Mouse (Mus musculus) embryonic facial prominence, embryonic 12.5 days (tissue): ENCODE data around the gene Tbxas1. TPM values are rescaled to one million over a fixed set of nuclear protein-coding genes. Genes with fewer than 3 reads are reported as not detected.
A peak's percentile ranks its signal among the peaks of the same experiment; 100 is the strongest.

Experiments used
- ATAC-seq: fragments of 200-750 bp; cut with Nextera tagmentation; 2 replicates; pipeline ENCODE4 v1.8.0; 2017; ENCODE audit not compliant: insufficient number of reproducible peaks, insufficient read depth, low FRiP score, low TSS enrichment
- H3K27ac ChIP-seq: fragments of 300-500 bp; sonication (generic); 2 replicates; pipeline ENCODE4 v1.5.1; 2016; ENCODE audit warnings: mild to moderate bottlenecking
- H3K27me3 ChIP-seq: fragments of 300-500 bp; sonication (generic); 2 replicates; pipeline ENCODE4 v1.6.1; 2016; ENCODE audit warnings: mild to moderate bottlenecking, moderate library complexity
- H3K36me3 ChIP-seq: fragments of 300-500 bp; sonication (generic); 2 replicates; pipeline ENCODE4 v1.6.1; 2016; ENCODE audit warnings: mild to moderate bottlenecking
- H3K4me1 ChIP-seq: fragments of 300-500 bp; sonication (generic); 2 replicates; pipeline ENCODE4 v1.6.1; 2016
- H3K4me2 ChIP-seq: fragments of 300-500 bp; sonication (generic); replicated peaks from 2 replicates; pipeline ENCODE4 v1.6.1; 2016; ENCODE audit warnings: mild to moderate bottlenecking, moderate library complexity
- H3K4me3 ChIP-seq: fragments of 300-500 bp; sonication (generic); 2 replicates; pipeline ENCODE4 v1.5.1; 2016; ENCODE audit warnings: mild to moderate bottlenecking
- H3K9ac ChIP-seq: fragments of 300-500 bp; sonication (generic); 2 replicates; pipeline ENCODE4 v1.6.1; 2016; ENCODE audit warnings: mild to moderate bottlenecking, moderate library complexity
- H3K9me3 ChIP-seq: fragments of 300-500 bp; sonication (generic); 2 replicates; pipeline ENCODE4 v1.6.1; 2016; ENCODE audit warnings: mild to moderate bottlenecking, moderate library complexity
- WGBS: fragments of 180-500 bp; shearing (Covaris S2); methylation state at CpG from one replicate; pipeline ENCODE4 v1.1.7; 2016; 5-methylcytosine and 5-hydroxymethylcytosine counted together
- polyA plus RNA-seq: library from polyadenylated mRNA; unstranded; fragments of >200 nt; fragmentation: Nextera tagmentation; extraction: Ambion mirVana; gene quantifications from 2 replicates; pipeline ENCODE4 v1.2.1, GENCODE M21; 2016

The Tbxas1 gene
- polyA plus RNA-seq, 1 experiment from 2014 or later: 1.4 TPM

DNA sequence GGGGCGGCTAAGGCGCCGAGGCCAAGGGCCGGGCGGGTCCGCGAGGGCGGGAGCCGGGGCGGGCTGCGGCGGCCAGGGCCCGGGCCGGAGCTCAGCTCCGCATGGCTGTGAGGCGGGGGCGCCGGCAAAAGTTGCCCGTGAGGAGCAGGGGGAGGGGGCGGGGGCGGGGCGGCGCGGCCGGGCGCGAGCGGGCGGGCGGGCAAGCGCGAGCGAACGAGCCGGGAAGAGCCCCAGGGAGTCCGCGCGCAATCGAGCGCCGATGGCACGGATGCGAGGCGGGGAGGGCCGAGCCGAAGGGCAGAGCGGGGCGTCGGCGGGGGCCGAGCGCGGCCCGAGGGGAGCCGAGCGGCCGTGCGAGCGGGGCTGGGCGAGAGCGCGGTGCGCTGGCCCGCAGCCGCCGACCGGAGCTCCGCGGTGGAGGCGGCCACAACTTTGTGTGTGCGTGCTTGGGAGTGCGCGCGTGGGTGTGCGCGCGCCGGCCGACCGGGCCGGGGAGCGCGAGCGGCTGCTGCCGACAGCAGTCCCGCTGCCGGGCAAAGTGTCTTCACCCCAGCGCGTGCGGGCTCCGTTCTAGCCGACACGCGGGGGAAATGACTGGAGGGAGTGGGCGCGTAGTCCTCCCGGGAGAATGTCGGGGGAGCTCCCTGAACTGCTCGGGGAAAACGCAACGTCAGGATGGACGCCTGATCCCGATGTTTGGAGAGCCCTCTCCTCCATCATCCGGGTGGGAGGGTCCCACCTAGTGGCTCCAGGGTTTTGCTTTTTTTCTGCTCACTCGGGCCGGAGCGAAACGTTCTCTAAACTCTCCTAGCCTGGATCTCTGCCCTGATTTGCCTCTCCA, 1.1 kb downstream of the Tbxas1 start, which contains the start of gene Hipk2:
Gene Hipk2 (minus strand): TSS at position 95 of the 841 bp plus-strand sequence.
- peak within 1 kb of the TSS; percentile 99 for H3K4me3 ChIP-seq
- peak within 1 kb of the TSS; percentile 59 for H3K4me2 ChIP-seq
- peak within 1 kb of the TSS; percentile 94 for H3K27ac ChIP-seq
- no peaks in the 10 kb centered on the region for H3K36me3 ChIP-seq
- 0% methylated on average over 100 of the region's 108 CpGs for WGBS
- peak within 1 kb of the TSS; percentile 98 for H3K9ac ChIP-seq
- H3K9me3 ChIP-seq: no peaks in the 10 kb centered on the region
- no peaks in the 10 kb centered on the region for H3K27me3 ChIP-seq
- peak; percentile 90 for ATAC-seq
- H3K4me1 ChIP-seq: peaks cover 23% of the 10 kb centered on the region

DNA sequence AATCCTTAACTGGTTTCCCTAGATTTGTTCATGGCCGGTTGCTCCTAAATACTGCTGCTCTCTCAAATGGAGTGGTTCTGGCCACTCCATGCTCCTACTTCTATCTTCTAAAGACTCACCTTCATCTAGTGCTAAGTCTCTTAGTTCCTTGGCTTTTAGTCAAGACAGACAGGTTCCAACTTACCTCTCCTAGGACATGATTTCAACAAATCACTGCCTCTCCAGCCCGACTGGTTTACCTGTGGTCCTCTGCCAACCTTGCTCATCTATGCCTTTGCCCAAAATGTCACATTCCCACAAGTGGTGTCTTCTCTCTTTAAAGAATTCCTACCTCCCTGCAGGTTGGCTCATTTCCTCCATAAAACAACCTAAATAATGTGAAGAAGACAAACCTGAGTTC, 2.5 kb downstream of the Tbxas1 start:
- Histone ChIP-seq H3K27ac (no peak overlapping the region), H3K27me3 (no peaks in the 10 kb centered on the region), H3K9ac (no peak overlapping the region), H3K36me3 (no peaks in the 10 kb centered on the region), H3K4me1 (peaks cover 14% of the 10 kb centered on the region; the same call in 1 of the 2 replicates), H3K9me3 (no peaks in the 10 kb centered on the region), H3K4me3 (no peak overlapping the region), H3K4me2 (no peak overlapping the region)
- ATAC-seq: no peak
- 90% methylated on average over 2 of the region's 2 CpGs for WGBS

DNA sequence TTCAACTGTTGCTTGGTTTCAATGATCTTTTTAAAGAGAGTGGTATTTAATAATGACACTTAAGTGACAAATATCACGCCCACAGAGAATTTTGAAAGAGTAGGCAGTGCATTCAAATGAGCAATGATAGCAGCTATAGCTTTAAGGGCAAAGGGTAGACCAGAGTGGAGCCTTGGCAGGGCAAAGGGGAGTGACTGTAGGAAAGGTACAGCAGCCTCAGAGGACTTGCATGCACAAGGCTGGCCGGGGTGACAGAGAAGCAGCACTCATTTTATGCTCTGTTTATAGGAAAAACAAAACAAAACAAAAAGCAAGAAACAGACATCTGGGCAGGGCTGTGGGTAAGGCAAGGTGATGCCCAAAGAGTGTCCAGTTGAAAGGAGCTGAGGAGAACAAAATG, 6.3 kb downstream of the Tbxas1 start:
- H3K36me3 ChIP-seq: no peaks in the 10 kb centered on the region
- no peak overlapping the region for H3K4me2 ChIP-seq
- no peaks in the 10 kb centered on the region for H3K27me3 ChIP-seq
- 60% methylated on average over 2 of the region's 2 CpGs for WGBS
- no peak overlapping the region for H3K4me3 ChIP-seq
- no peak for ATAC-seq
- H3K9me3 ChIP-seq: no peaks in the 10 kb centered on the region
- peaks cover 15% of the 10 kb centered on the region for H3K4me1 ChIP-seq
- H3K27ac ChIP-seq: no peak overlapping the region
- no peak overlapping the region for H3K9ac ChIP-seq

DNA sequence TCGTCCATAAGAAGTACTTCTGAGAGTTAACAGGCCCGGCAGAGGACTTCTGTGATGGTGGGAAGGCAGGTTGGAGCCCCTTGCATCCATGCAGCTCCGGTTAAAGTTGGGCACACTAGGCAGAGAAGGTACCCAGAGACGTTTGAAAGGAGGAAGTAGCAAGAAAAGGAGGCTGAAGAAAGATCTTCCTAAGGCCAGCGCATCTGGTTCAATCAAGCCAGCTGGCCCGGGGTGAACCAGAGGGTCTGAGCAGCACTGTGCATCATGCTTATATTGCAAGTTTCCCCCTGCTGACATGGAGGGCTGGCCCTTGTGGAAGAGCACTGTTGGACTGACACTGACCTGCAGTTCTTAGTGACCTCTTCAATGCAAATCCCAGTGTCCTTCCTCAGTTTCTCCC, 6.8 kb downstream of the Tbxas1 start:
- H3K4me2 ChIP-seq: no peak overlapping the region
- no peak overlapping the region for H3K9ac ChIP-seq
- no peaks in the 10 kb centered on the region for H3K27me3 ChIP-seq
- H3K4me1 ChIP-seq: peaks cover 14% of the 10 kb centered on the region
- H3K36me3 ChIP-seq: no peaks in the 10 kb centered on the region
- no peak for ATAC-seq
- no peak overlapping the region for H3K27ac ChIP-seq
- H3K4me3 ChIP-seq: no peak overlapping the region
- 58% methylated on average over 6 of the region's 6 CpGs for WGBS
- H3K9me3 ChIP-seq: no peaks in the 10 kb centered on the region

DNA sequence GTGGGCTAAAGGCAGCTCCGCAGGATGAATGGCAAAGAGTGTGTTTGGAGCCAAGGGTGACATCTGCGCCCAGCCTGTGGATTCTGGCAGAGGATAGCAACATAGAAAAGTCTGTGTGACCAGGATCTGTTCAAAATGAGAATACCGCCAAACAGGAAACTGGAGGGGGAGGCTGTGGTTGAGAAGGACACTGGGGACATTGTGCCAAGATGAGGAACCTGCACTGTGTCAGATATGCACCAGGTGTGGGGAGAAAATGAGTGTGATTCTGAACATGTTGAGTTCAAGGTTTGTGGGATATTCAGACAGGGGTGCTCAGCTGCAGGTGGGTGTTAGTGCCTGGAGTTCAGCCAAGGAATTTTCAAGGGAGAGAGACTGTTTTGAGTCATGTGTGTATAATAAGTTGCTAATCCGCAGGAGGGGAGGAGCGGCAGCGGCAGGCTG, 7.5 kb downstream of the Tbxas1 start:
- Histone ChIP-seq H3K4me3 (no peak overlapping the region), H3K27ac (no peak overlapping the region), H3K4me1 (peaks cover 11% of the 10 kb centered on the region), H3K4me2 (no peak overlapping the region), H3K36me3 (no peaks in the 10 kb centered on the region), H3K9ac (no peak overlapping the region), H3K9me3 (no peaks in the 10 kb centered on the region), H3K27me3 (no peaks in the 10 kb centered on the region)
- 39% methylated on average over 6 of the region's 6 CpGs for WGBS
- no peak for ATAC-seq

DNA sequence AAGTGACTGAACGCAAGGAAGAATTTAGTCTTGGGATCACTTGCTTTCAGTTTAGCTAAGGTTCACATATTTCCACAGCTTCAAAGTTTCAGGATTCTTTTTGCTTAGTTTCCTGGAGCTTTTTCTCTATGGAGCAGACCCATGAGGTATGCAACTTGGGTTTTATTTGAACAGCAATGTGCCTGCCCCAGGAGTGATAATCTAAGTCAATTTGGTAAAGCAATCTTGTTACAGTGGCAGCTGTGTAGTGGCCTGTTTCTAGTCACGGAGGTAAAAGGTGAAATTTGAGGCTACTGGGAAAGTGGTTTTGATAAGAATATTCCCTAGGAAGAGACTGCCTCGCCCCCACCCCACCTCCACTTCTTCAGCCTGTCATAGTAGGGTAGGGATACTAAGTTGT, 9.3 kb downstream of the Tbxas1 start:
- Histone ChIP-seq H3K36me3 (no peaks in the 10 kb centered on the region), H3K4me3 (no peak overlapping the region), H3K4me1 (peaks cover 11% of the 10 kb centered on the region), H3K9me3 (no peaks in the 10 kb centered on the region), H3K27ac (no peak overlapping the region), H3K27me3 (no peaks in the 10 kb centered on the region), H3K9ac (no peak overlapping the region), H3K4me2 (no peak overlapping the region)
- ATAC-seq: no peak
- WGBS: 51% methylated on average over 3 of the region's 3 CpGs

DNA sequence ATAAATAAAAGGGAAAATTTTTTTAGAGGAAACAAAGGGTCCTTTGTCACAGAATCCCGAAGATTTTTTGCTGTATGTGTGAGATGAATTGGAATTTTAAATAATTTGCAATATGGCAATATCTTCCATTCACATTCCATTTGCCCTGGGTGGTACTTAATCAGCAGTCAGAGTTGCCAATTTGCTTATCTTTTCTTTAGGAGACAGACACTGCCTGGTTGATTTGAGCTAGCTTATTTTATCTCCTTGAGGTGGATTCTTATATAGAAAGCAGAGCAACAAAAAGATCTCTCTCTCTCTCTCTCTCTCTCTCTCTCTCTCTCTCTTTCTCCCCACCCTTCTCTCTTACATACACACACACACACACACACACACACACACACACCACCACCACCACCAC, 9.9 kb downstream of the Tbxas1 start:
- Histone ChIP-seq H3K27ac (no peak overlapping the region), H3K36me3 (no peaks in the 10 kb centered on the region), H3K27me3 (no peaks in the 10 kb centered on the region), H3K9me3 (no peaks in the 10 kb centered on the region), H3K4me1 (peaks cover 11% of the 10 kb centered on the region), H3K4me2 (no peak overlapping the region), H3K4me3 (no peak overlapping the region), H3K9ac (no peak overlapping the region)
- WGBS: 49% methylated on average over 1 of the region's 1 CpGs
- ATAC-seq: no peak

DNA sequence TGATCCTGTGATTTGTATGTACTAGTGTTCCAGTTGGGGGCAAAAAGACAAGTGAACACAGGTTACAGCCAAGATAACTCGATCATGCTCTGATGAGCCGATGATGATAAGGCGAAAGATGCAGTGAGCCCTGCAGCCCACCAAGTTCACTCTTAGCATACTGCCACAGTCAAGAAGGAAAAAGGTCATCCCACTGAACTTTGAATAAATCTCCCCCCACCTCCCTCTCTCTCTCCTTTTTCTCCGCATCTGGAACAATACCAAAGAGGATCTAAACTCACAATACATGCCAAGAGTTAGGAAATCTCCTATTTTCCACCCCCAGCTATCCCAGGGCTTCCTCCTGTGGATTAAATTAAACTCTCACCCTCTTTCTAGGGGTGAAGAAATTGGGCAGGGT, 12.2 kb downstream of the Tbxas1 start:
- H3K4me1 ChIP-seq: peaks cover 11% of the 10 kb centered on the region
- no peak for ATAC-seq
- 86% methylated on average over 4 of the region's 4 CpGs for WGBS

DNA sequence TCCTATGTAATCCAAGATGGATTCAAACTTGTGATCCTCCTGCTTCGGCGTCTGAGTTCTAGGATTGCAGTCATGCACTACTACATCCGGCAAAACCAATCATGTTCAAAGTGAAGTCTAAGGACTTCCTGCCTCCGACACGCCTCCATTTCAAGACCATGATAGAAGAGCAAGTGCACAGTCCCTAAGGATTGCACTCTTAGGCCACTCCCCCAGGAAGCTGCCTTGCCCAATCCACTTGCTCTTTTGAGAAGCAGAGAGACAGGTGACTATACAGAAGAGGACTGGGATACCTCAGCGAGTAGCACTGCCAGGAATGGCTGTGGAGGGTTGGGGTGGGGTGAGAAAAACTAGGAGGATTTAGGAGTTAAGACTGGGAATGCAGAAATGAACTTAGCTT, 14.0 kb downstream of the Tbxas1 start:
- 76% methylated on average over 6 of the region's 6 CpGs for WGBS
- H3K4me1 ChIP-seq: no peaks in the 10 kb centered on the region
- H3K9ac ChIP-seq: no peak overlapping the region
- no peak for ATAC-seq
- H3K4me2 ChIP-seq: no peak overlapping the region
- no peak overlapping the region for H3K27ac ChIP-seq
- H3K4me3 ChIP-seq: no peak overlapping the region
- H3K36me3 ChIP-seq: no peaks in the 10 kb centered on the region
- H3K27me3 ChIP-seq: no peaks in the 10 kb centered on the region
- H3K9me3 ChIP-seq: no peaks in the 10 kb centered on the region

More for the DNA sequence above, 12.2 kb downstream of the Tbxas1 start:
- Histone ChIP-seq H3K36me3 (no peaks in the 10 kb centered on the region), H3K9me3 (no peaks in the 10 kb centered on the region), H3K27me3 (no peaks in the 10 kb centered on the region), H3K4me2 (no peak overlapping the region), H3K27ac (no peak overlapping the region), H3K4me3 (no peak overlapping the region), H3K9ac (no peak overlapping the region)

DNA sequence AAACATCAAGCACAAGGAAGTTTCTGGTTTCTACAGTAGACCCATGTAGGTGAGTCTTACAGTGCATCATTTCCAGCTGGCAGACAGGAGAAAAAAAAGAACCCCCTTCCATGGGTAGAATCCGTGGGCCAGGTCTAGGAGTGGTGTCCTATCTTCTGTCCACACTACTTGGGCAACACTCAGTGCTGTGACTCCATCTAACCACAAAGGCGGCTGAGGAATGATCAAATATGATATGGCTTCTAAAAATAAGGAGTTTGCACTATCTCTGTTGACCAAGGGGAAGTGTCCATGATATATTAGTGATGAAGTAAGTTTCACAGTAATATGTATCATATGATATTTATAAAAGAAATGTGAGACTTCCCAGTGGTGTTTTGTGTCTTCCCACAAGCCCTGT, 16.8 kb downstream of the Tbxas1 start:
- WGBS: 82% methylated on average over 2 of the region's 2 CpGs
- Histone ChIP-seq H3K9ac (no peak overlapping the region), H3K36me3 (no peaks in the 10 kb centered on the region), H3K4me2 (no peak overlapping the region), H3K9me3 (no peaks in the 10 kb centered on the region), H3K27me3 (no peaks in the 10 kb centered on the region), H3K4me3 (no peak overlapping the region), H3K27ac (no peak overlapping the region), H3K4me1 (peaks cover 2% of the 10 kb centered on the region; the same call in 1 of the 2 replicates)
- ATAC-seq: no peak

DNA sequence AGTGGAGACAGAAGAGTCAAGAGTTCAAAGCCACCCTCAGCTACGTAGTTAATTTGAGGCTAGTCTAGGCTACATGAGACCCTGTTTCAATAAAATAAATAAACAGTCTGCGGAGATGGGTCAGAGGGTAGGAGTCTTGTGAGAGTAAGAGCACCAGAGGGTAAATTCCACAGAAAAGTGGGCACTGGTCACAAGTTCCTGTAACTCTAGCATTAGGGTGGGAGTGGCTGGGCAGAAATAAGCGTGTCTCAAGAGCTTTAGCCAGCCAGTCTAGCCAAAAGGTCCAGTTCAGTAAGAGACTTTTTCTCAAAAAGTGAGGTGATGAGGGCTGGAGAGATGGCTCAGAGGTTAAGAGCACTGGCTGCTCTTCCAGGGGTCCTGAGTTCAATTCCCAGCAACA, 18.4 kb downstream of the Tbxas1 start:
- H3K27ac ChIP-seq: no peak overlapping the region
- no peaks in the 10 kb centered on the region for H3K36me3 ChIP-seq

DNA sequence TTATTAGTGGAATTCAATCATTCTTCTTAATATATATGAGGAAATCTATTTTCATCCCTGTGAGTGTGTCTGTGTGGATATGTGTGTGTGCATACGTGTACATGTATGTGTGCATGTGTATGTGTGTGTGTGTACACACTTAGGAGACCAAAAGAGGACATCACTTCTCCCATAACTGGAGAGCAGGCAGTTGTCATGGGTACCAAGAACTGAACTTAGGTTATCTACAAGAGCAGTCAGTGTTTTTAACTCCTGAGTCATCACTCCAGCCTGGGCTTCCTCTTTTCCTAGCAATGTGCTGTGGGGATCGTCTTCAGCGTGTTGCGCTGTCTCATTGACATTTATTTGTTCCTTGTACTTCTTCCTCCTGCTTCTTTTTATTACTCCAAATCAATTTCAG, 24.9 kb downstream of the Tbxas1 start:
- no peak overlapping the region for H3K4me2 ChIP-seq
- H3K27ac ChIP-seq: no peak overlapping the region
- H3K9me3 ChIP-seq: no peaks in the 10 kb centered on the region
- H3K4me3 ChIP-seq: no peak overlapping the region
- peaks cover 6% of the 10 kb centered on the region; the same call in 1 of the 2 replicates for H3K4me1 ChIP-seq
- H3K27me3 ChIP-seq: no peaks in the 10 kb centered on the region
- 91% methylated on average over 4 of the region's 4 CpGs for WGBS
- H3K9ac ChIP-seq: no peak overlapping the region
- no peaks in the 10 kb centered on the region for H3K36me3 ChIP-seq
- ATAC-seq: no peak

More for the DNA sequence above, 18.4 kb downstream of the Tbxas1 start:
- 32% methylated on average over 3 of the region's 3 CpGs for WGBS
- no peak for ATAC-seq
- Histone ChIP-seq H3K9ac (no peak overlapping the region), H3K4me1 (peaks cover 6% of the 10 kb centered on the region; the same call in 1 of the 2 replicates), H3K27me3 (no peaks in the 10 kb centered on the region), H3K9me3 (no peaks in the 10 kb centered on the region), H3K4me3 (no peak overlapping the region), H3K4me2 (no peak overlapping the region)
